Mouse (Mus musculus): ENCODE data around the gene Srsf5. TPM values are rescaled to one million over a fixed set of nuclear protein-coding genes. Genes with fewer than 3 reads are reported as not detected.
A peak's percentile ranks its signal among the peaks of the same experiment; 100 is the strongest.
"Not testable (repeated sequence)": the region's sequence is repeated elsewhere in the genome, so short reads cannot be mapped to it uniquely, and the experiment has no call there.

Srsf5 gene
- polyA plus RNA-seq, 2 experiments: 162 to 281 TPM

DNA sequence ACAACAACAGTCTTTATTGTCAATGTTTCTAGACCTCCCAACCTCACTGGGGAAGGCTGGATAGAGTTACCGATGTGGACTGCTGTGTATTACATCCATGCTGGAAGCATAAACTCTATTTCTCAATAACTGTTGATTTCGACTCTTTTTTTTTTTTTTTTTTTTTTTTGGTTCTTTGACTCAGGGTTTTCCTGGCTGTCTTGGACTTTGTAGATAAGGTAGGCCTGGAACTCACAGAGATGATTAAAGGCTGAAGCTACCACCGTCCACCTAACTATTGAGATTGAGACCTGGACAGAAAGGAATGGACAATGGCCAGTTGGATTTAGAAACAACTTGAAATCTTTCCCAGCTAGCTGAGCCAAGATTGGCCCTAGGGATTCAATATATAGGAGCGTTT lies 1.1 kb upstream of the Srsf5 start:
- peak; percentile 48; the same call in 1 of the 2 replicates for TF ChIP-seq EP300 (IDR thresholded peaks at IDR 0.05; ENCODE audit: low read depth)
- TF ChIP-seq CTCF (IDR thresholded peaks at IDR 0.05; ENCODE audit: low read depth): no peak
- whole genome bisulfite sequencing (ENCODE audit: insufficient replicate concordance): 51% methylated on average over 4 of the region's 4 CpGs
- Histone ChIP-seq H3K9me3 (ENCODE audit: control insufficient read depth, low read length) (no peaks in the 10 kb centered on the region), H3K27me3 (ENCODE audit: control insufficient read depth, insufficient read depth, low read length) (no peaks in the 10 kb centered on the region), H3K4me2 (ENCODE audit: low read depth) (peak overlapping the region; percentile 77), H3K27ac (peak overlapping the region; percentile 93), H3K4me3 (ENCODE audit: insufficient read depth in 1 of 2, low read depth in 2 of 2, low read length in 2 of 2) (peak overlapping the region in 1 of 2 experiments; percentile 100; a peak in 2 of 4 replicates), H3K4me1 (replicated peaks; ENCODE audit: control insufficient read depth in 2 of 2, insufficient read depth in 2 of 2, low read length in 1 of 2) (peaks cover 39 to 61% of the 10 kb centered on the region in 2 experiments), H3K36me3 (replicated peaks; ENCODE audit: control insufficient read depth, insufficient read depth, low read depth) (peaks cover 26% of the 10 kb centered on the region), H3K9ac (replicated peaks) (peak overlapping the region; percentile 31)
- ATAC-seq (ENCODE audit: insufficient read depth): no peak
- DNase-seq (ENCODE audit: low read depth in 3 of 3, low spot score in 3 of 3): peak in 2 of 3 experiments; percentile 45 to 55

DNA sequence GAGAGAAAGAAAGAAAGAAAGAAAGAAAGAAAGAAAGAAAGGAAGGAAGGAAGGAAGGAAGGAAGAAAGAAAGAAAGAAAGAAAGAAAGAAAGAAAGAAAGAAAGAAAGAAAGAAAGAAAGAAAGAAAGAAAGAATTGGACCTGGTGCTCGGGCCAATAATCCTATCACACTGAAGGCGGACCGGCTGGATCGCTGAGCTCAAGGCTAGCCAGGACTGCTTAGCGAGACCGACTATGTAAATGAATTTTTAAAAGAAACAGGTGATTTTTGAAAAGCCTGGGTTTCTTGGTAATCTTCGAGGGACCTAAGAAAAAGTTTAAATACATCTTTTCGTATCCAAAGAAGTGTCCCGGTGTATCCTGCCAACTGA lies 356 bp upstream of the Srsf5 start:
- H3K36me3 ChIP-seq (replicated peaks; ENCODE audit: control insufficient read depth, insufficient read depth, low read depth): peaks cover 32% of the 10 kb centered on the region
- H3K4me3 ChIP-seq (ENCODE audit: insufficient read depth in 1 of 2, low read depth in 2 of 2, low read length in 2 of 2): peak overlapping the region; percentile 89 to 100
- H3K4me2 ChIP-seq (ENCODE audit: low read depth): peak overlapping the region; percentile 77
- not testable (repeated sequence) for DNase-seq (ENCODE audit: low read depth in 3 of 3, low spot score in 3 of 3); H3K9me3 ChIP-seq (ENCODE audit: control insufficient read depth, low read length); H3K27me3 ChIP-seq (ENCODE audit: control insufficient read depth, insufficient read depth, low read length); ATAC-seq (ENCODE audit: insufficient read depth)
- WGBS (ENCODE audit: insufficient replicate concordance): under 1% methylated on average over 9 of the region's 9 CpGs
- peaks cover 39 to 55% of the 10 kb centered on the region in 2 experiments for H3K4me1 ChIP-seq (replicated peaks; ENCODE audit: control insufficient read depth in 2 of 2, insufficient read depth in 2 of 2, low read length in 1 of 2)
- H3K9ac ChIP-seq (replicated peaks): peak overlapping the region; percentile 78
- H3K27ac ChIP-seq: peak overlapping the region; percentile 93

DNA sequence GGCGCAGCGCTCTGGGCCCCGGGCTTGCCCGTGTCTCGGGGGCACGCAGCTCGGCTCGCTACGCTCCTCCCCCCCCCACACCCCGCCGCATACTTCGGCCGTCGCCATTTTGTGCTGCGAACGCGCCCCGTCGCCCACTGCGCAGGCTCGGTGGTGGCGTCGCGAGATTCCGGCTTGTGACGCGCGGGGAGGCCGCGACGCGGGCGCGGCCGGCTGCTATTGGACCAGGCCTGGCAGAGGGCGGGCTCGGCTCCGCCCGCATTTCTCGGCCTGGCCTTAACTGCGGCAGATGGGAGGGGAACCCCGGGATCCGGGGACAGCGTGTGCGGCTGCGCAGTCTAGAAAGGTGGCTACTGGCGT lies 672 bp downstream of the Srsf5 start:
- ATAC-seq (ENCODE audit: insufficient read depth): peak; percentile 91

DNA sequence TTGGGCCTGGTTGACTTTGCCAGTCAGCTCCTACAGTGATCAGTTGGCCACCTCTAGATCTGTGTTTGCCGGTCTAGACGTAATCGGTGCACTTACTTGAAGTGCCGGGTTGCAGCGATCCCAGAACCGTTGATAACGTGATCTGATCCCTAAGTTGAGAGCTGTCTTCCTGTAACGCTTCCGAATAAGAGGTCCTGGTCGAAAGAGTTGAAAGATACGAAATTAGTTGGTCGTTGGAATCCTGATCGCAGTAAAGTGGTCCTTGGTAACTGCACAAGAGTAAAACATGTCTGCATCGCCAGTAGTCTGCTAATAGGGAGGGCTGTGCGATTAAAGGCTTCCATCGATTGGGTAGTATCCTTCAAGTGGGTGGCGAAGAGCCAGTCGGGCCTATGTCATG lies 2.9 kb downstream of the Srsf5 start:
- 92% methylated on average over 18 of the region's 18 CpGs for WGBS (ENCODE audit: insufficient replicate concordance)
- no peak overlapping the region for H3K27ac ChIP-seq
- no peak for ATAC-seq (ENCODE audit: insufficient read depth)
- H3K4me1 ChIP-seq (replicated peaks; ENCODE audit: control insufficient read depth in 2 of 2, insufficient read depth in 2 of 2, low read length in 1 of 2): peaks cover 16 to 31% of the 10 kb centered on the region in 2 experiments
- TF ChIP-seq EP300 (IDR thresholded peaks at IDR 0.05; ENCODE audit: low read depth): no peak
- TF ChIP-seq CTCF (IDR thresholded peaks at IDR 0.05; ENCODE audit: low read depth): no peak
- H3K4me3 ChIP-seq (ENCODE audit: insufficient read depth in 1 of 2, low read depth in 2 of 2, low read length in 2 of 2): peak overlapping the region in 1 of 2 experiments; percentile 4; a peak in 1 of 4 replicates
- peaks cover 60% of the 10 kb centered on the region for H3K36me3 ChIP-seq (replicated peaks; ENCODE audit: control insufficient read depth, insufficient read depth, low read depth)
- H3K4me2 ChIP-seq (ENCODE audit: low read depth): peak overlapping the region; percentile 8; the same call in 1 of the 2 replicates
- H3K9ac ChIP-seq (replicated peaks): no peak overlapping the region
- DNase-seq (ENCODE audit: low read depth in 3 of 3, low spot score in 3 of 3): no peak
- no peaks in the 10 kb centered on the region for H3K9me3 ChIP-seq (ENCODE audit: control insufficient read depth, low read length)
- no peaks in the 10 kb centered on the region for H3K27me3 ChIP-seq (ENCODE audit: control insufficient read depth, insufficient read depth, low read length)

More for the DNA sequence above, 672 bp downstream of the Srsf5 start:
- H3K4me2 ChIP-seq (ENCODE audit: low read depth): peak overlapping the region; percentile 71
- H3K4me3 ChIP-seq (ENCODE audit: insufficient read depth in 1 of 2, low read depth in 2 of 2, low read length in 2 of 2): peak overlapping the region; percentile 89 to 100
- no peaks in the 10 kb centered on the region for H3K27me3 ChIP-seq (ENCODE audit: control insufficient read depth, insufficient read depth, low read length)
- H3K27ac ChIP-seq: peak overlapping the region; percentile 93
- peaks cover 29 to 46% of the 10 kb centered on the region in 2 experiments for H3K4me1 ChIP-seq (replicated peaks; ENCODE audit: control insufficient read depth in 2 of 2, insufficient read depth in 2 of 2, low read length in 1 of 2)
- peak; percentile 91 to 93 (median 91) for DNase-seq (ENCODE audit: low read depth in 3 of 3, low spot score in 3 of 3)
- under 1% methylated on average over 41 of the region's 47 CpGs for WGBS (ENCODE audit: insufficient replicate concordance)
- TF ChIP-seq EP300 (IDR thresholded peaks at IDR 0.05; ENCODE audit: low read depth): 0 out of 2 replicates have a peak, but pooled peaks have one; percentile 6
- TF ChIP-seq CTCF (IDR thresholded peaks at IDR 0.05; ENCODE audit: low read depth): no peak
- peaks cover 38% of the 10 kb centered on the region for H3K36me3 ChIP-seq (replicated peaks; ENCODE audit: control insufficient read depth, insufficient read depth, low read depth)
- H3K9me3 ChIP-seq (ENCODE audit: control insufficient read depth, low read length): no peaks in the 10 kb centered on the region
- peak overlapping the region; percentile 100 for H3K9ac ChIP-seq (replicated peaks)

DNA sequence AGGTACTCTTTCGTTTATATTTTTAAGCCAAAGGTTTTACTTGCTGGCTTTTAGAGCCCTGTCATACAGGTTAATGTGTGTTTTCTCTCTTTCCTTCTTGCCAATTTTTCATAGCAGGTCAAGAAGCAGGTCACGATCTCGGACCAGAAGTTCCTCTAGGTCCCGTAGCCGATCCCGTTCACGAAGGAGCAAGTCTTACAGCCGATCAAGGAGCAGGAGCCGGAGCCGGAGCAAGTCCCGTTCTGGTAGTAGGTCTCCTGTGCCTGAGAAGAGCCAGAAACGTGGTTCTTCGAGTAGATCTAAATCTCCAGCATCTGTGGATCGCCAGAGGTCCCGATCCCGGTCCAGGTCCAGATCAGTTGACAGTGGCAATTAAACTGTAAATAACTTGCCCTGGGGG lies 4.3 kb downstream of the Srsf5 start:
- not testable (repeated sequence) for H3K9me3 ChIP-seq (ENCODE audit: control insufficient read depth, low read length); H3K4me2 ChIP-seq (ENCODE audit: low read depth)
- H3K36me3 ChIP-seq (replicated peaks; ENCODE audit: control insufficient read depth, insufficient read depth, low read depth): peaks cover 74% of the 10 kb centered on the region

More for the DNA sequence above, 4.3 kb downstream of the Srsf5 start:
- H3K4me1 ChIP-seq (replicated peaks; ENCODE audit: control insufficient read depth in 2 of 2, insufficient read depth in 2 of 2, low read length in 1 of 2): peaks cover 4 to 17% of the 10 kb centered on the region in 2 experiments
- not testable (repeated sequence) for ATAC-seq (ENCODE audit: insufficient read depth); H3K27me3 ChIP-seq (ENCODE audit: control insufficient read depth, insufficient read depth, low read length); H3K9ac ChIP-seq (replicated peaks); DNase-seq (ENCODE audit: low read depth in 3 of 3, low spot score in 3 of 3); H3K4me3 ChIP-seq (ENCODE audit: insufficient read depth in 1 of 2, low read depth in 2 of 2, low read length in 2 of 2); H3K27ac ChIP-seq
- WGBS (ENCODE audit: insufficient replicate concordance): 95% methylated on average over 15 of the region's 16 CpGs
